Mouse (Mus musculus): ENCODE measurements at regions not wholly inside any gene's neighbourhood (a gene's known extent, or its start where the extent isn't known, plus 50 kb on each side); places are given as distances from the start of the nearest gene placed in this dataset.

DNA sequence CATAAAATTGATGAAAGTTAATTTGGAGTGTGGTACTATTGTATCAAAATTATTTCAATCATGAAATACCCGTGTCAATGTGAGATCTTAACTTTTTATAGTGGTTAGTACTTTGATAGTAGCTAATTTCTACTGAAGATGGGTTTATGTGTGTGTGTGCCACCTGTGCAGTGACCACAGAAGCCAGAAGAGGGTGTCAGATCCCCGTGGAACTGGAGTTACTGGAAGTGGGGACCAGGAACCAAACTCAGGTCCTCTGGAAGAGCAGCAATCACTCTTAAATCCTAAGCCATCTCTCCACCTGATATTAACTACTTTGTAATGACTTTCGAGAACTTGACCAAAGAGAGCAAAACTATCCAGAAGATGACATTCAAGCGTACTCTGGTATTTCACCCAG lies 517.4 kb downstream of the Defb40 start:
- WGBS: 66% methylated on average over 4 of the region's 4 CpGs
- H3K9ac ChIP-seq (ENCODE audit: low read length): no peak overlapping the region
- no peaks in the 10 kb centered on the region for H3K27me3 ChIP-seq (ENCODE audit: control insufficient read depth, insufficient read depth, low read length)
- H3K9me3 ChIP-seq (ENCODE audit: control insufficient read depth, low read length): no peaks in the 10 kb centered on the region
- no peak for ATAC-seq (ENCODE audit: insufficient number of reproducible peaks, insufficient read depth, low FRiP score, low read depth)
- no peak overlapping the region for H3K4me3 ChIP-seq (ENCODE audit: control insufficient read depth in 1 of 2, insufficient read depth in 1 of 2, low read depth in 1 of 2, low read length in 2 of 2)
- no peak overlapping the region for H3K27ac ChIP-seq (replicated peaks in 1 of 2; ENCODE audit: control insufficient read depth in 1 of 2, insufficient read depth in 1 of 2, low read depth in 2 of 2, low read length in 2 of 2)
- H3K4me1 ChIP-seq (ENCODE audit: control insufficient read depth in 2 of 2, insufficient read depth in 2 of 2, low read length in 2 of 2): no peaks in the 10 kb centered on the region
- H3K4me2 ChIP-seq (ENCODE audit: low read length): no peak overlapping the region
- no peaks in the 10 kb centered on the region for H3K36me3 ChIP-seq (ENCODE audit: control insufficient read depth, insufficient read depth, low read length)

DNA sequence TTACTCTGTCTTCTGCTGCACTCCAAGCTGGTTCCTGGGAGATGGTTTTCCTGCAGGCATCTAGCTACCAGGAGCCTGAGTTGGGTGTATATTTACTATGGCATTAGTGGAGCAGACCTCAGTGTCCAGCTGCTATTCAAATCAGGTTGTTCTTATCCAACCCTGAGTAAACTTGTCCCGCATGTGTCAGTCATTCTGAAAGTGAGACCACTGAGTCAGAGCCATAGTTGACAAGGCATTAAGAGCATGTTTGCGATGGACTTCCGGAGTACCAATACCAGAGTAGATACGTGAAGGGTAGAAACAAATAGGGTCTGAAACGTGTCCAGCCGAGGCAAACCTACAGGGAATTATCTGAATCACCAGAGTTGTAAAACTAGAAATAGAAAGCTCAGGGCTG lies 520.6 kb downstream of the Defb40 start:
- no peak overlapping the region for H3K4me3 ChIP-seq (ENCODE audit: control insufficient read depth in 1 of 2, insufficient read depth in 1 of 2, low read depth in 1 of 2, low read length in 2 of 2)
- H3K4me1 ChIP-seq (ENCODE audit: control insufficient read depth in 2 of 2, insufficient read depth in 2 of 2, low read length in 2 of 2): no peaks in the 10 kb centered on the region
- no peaks in the 10 kb centered on the region for H3K27me3 ChIP-seq (ENCODE audit: control insufficient read depth, insufficient read depth, low read length)
- WGBS: 84% methylated on average over 6 of the region's 6 CpGs
- H3K27ac ChIP-seq (replicated peaks in 1 of 2; ENCODE audit: control insufficient read depth in 1 of 2, insufficient read depth in 1 of 2, low read depth in 2 of 2, low read length in 2 of 2): no peak overlapping the region
- H3K36me3 ChIP-seq (ENCODE audit: control insufficient read depth, insufficient read depth, low read length): no peaks in the 10 kb centered on the region
- no peak overlapping the region for H3K9ac ChIP-seq (ENCODE audit: low read length)
- no peak overlapping the region for H3K4me2 ChIP-seq (ENCODE audit: low read length)
- 0 out of 2 replicates have a peak, but pooled peaks cover 3% of the 10 kb centered on the region for H3K9me3 ChIP-seq (ENCODE audit: control insufficient read depth, low read length)
- no peak for ATAC-seq (ENCODE audit: insufficient number of reproducible peaks, insufficient read depth, low FRiP score, low read depth)

DNA sequence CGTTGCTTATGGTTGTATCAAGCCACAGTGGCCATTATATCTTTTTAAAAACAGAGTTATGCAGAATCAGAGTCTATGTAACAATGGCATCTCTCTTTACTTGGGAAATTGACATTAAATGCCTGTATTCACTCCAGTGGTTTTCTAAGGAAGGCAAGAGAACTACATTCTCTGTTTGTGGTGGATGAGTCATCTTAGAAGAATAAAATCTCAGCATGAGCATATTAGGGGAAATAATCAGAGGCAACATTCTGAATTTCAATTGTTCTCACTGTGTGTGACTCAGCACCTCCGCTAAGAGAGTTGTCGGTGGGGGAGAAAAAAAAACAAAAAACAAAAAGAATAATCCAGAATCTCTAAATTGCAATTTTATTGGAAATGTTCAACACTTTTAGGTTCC lies 529.0 kb downstream of the Defb40 start:
- 81% methylated on average over 3 of the region's 3 CpGs for WGBS
- ATAC-seq (ENCODE audit: insufficient number of reproducible peaks, insufficient read depth, low FRiP score, low read depth): no peak
- H3K36me3 ChIP-seq (ENCODE audit: control insufficient read depth, insufficient read depth, low read length): no peaks in the 10 kb centered on the region
- H3K4me3 ChIP-seq (ENCODE audit: control insufficient read depth in 1 of 2, insufficient read depth in 1 of 2, low read depth in 1 of 2, low read length in 2 of 2): no peak overlapping the region
- H3K9me3 ChIP-seq (ENCODE audit: control insufficient read depth, low read length): no peaks in the 10 kb centered on the region
- no peak overlapping the region for H3K4me2 ChIP-seq (ENCODE audit: low read length)
- H3K27me3 ChIP-seq (ENCODE audit: control insufficient read depth, insufficient read depth, low read length): no peaks in the 10 kb centered on the region
- no peaks in the 10 kb centered on the region for H3K4me1 ChIP-seq (ENCODE audit: control insufficient read depth in 2 of 2, insufficient read depth in 2 of 2, low read length in 2 of 2)
- no peak overlapping the region for H3K9ac ChIP-seq (ENCODE audit: low read length)
- no peak overlapping the region for H3K27ac ChIP-seq (replicated peaks in 1 of 2; ENCODE audit: control insufficient read depth in 1 of 2, insufficient read depth in 1 of 2, low read depth in 2 of 2, low read length in 2 of 2)

DNA sequence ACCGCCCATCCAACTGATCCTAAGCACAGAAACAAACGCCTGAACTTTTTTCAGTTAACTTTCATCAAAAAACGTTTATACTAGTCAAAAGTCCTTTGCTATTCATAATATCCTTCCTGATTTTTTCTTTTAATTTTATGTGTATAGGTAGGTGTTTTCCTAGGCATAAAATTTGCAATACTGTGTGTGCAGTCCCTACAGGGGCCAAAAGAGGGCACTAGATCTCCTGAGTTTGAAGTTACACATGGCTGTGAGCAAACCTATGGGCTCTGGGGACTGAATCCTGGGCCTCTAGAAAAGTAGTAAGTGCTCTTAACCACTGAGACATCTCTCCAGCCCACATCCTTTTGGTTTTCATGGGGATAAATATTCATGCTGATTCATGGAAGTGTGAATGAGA lies 535.8 kb downstream of the Defb40 start:
- no peak for ATAC-seq (ENCODE audit: insufficient number of reproducible peaks, insufficient read depth, low FRiP score, low read depth)
- WGBS: 57% methylated on average over 3 of the region's 3 CpGs
- Histone ChIP-seq H3K4me2 (ENCODE audit: low read length) (no peak overlapping the region), H3K27me3 (ENCODE audit: control insufficient read depth, insufficient read depth, low read length) (no peaks in the 10 kb centered on the region), H3K9me3 (ENCODE audit: control insufficient read depth, low read length) (peaks cover 3% of the 10 kb centered on the region; the same call in 1 of the 2 replicates), H3K27ac (replicated peaks in 1 of 2; ENCODE audit: control insufficient read depth in 1 of 2, insufficient read depth in 1 of 2, low read depth in 2 of 2, low read length in 2 of 2) (no peak overlapping the region), H3K4me1 (ENCODE audit: control insufficient read depth in 2 of 2, insufficient read depth in 2 of 2, low read length in 2 of 2) (no peaks in the 10 kb centered on the region), H3K9ac (ENCODE audit: low read length) (no peak overlapping the region), H3K4me3 (ENCODE audit: control insufficient read depth in 1 of 2, insufficient read depth in 1 of 2, low read depth in 1 of 2, low read length in 2 of 2) (no peak overlapping the region), H3K36me3 (ENCODE audit: control insufficient read depth, insufficient read depth, low read length) (no peaks in the 10 kb centered on the region)

DNA sequence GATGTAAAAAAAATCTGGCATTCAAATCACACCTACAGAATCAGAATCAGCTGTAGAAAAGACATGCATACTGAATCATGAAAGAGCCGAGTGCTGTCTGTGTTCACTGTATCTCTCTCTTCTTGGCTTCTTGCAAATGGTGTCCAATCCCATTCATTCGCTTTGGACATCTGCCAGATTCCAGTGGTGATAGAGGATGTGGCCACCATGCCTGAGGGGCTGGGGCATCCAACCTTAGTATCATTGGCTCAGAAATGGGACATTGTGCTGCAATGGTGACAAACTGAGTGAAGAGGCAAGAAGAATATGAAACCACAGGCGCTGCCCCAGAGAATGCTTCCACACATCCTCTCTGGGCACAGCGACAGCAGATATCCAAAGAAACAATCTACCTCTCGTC lies 555.2 kb downstream of the Defb40 start:
- Histone ChIP-seq H3K9ac (ENCODE audit: low read length) (no peak overlapping the region), H3K4me3 (ENCODE audit: control insufficient read depth in 1 of 2, insufficient read depth in 1 of 2, low read depth in 1 of 2, low read length in 2 of 2) (no peak overlapping the region), H3K27me3 (ENCODE audit: control insufficient read depth, insufficient read depth, low read length) (no peaks in the 10 kb centered on the region), H3K9me3 (ENCODE audit: control insufficient read depth, low read length) (0 out of 2 replicates have a peak, but pooled peaks cover 3% of the 10 kb centered on the region), H3K4me1 (ENCODE audit: control insufficient read depth in 2 of 2, insufficient read depth in 2 of 2, low read length in 2 of 2) (no peaks in the 10 kb centered on the region), H3K27ac (replicated peaks in 1 of 2; ENCODE audit: control insufficient read depth in 1 of 2, insufficient read depth in 1 of 2, low read depth in 2 of 2, low read length in 2 of 2) (no peak overlapping the region), H3K4me2 (ENCODE audit: low read length) (no peak overlapping the region), H3K36me3 (ENCODE audit: control insufficient read depth, insufficient read depth, low read length) (no peaks in the 10 kb centered on the region)
- no peak for ATAC-seq (ENCODE audit: insufficient number of reproducible peaks, insufficient read depth, low FRiP score, low read depth)
- 71% methylated on average over 5 of the region's 5 CpGs for WGBS

DNA sequence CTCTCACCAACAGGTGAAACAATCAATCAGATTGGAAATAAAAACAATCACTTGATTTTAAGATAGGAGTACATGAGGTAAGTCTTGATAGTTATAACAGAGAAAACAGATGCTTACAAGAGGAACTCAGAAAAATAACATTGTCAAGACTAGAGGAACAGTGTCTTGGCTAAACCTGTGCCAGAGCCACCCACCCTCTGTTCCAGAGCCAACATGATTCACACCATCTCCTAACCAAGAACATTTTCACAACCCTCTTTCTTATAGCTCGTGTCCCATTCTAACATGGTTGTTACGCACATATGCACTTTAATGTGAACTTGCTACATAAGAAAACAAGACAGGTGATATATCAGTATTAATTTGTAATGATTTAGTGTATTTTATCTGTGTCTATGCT lies 565.6 kb downstream of the Defb40 start:
- no peak overlapping the region for H3K4me2 ChIP-seq (ENCODE audit: low read length)
- H3K36me3 ChIP-seq (ENCODE audit: control insufficient read depth, insufficient read depth, low read length): no peaks in the 10 kb centered on the region
- WGBS: 73% methylated on average over 2 of the region's 2 CpGs
- no peak overlapping the region for H3K4me3 ChIP-seq (ENCODE audit: control insufficient read depth in 1 of 2, insufficient read depth in 1 of 2, low read depth in 1 of 2, low read length in 2 of 2)
- no peaks in the 10 kb centered on the region for H3K9me3 ChIP-seq (ENCODE audit: control insufficient read depth, low read length)
- no peaks in the 10 kb centered on the region for H3K27me3 ChIP-seq (ENCODE audit: control insufficient read depth, insufficient read depth, low read length)
- no peak overlapping the region for H3K9ac ChIP-seq (ENCODE audit: low read length)
- H3K27ac ChIP-seq (replicated peaks in 1 of 2; ENCODE audit: control insufficient read depth in 1 of 2, insufficient read depth in 1 of 2, low read depth in 2 of 2, low read length in 2 of 2): no peak overlapping the region
- no peaks in the 10 kb centered on the region for H3K4me1 ChIP-seq (ENCODE audit: control insufficient read depth in 2 of 2, insufficient read depth in 2 of 2, low read length in 2 of 2)
- no peak for ATAC-seq (ENCODE audit: insufficient number of reproducible peaks, insufficient read depth, low FRiP score, low read depth)

DNA sequence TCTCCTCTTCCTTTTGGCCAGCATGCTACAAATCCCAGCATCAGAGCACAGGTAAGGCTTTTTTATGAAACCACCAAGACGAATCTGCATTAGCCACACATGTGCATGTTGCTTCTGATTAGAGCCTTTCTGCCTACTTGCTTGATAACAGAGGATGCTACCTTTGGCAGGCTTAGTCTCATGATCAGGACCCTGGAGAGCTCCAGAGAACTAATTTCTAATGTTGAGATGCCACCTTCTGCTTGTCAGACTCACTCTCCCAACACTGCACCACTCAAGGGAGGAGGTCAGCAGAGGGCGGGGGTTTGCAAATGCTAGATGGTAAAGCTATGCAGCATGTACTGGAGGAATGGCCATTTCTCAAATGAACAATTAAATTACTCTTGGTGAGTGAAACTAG lies 571.6 kb downstream of the Defb40 start:
- H3K36me3 ChIP-seq (ENCODE audit: control insufficient read depth, insufficient read depth, low read length): no peaks in the 10 kb centered on the region
- no peak overlapping the region for H3K4me3 ChIP-seq (ENCODE audit: control insufficient read depth in 1 of 2, insufficient read depth in 1 of 2, low read depth in 1 of 2, low read length in 2 of 2)
- no peak for ATAC-seq (ENCODE audit: insufficient number of reproducible peaks, insufficient read depth, low FRiP score, low read depth)
- H3K27ac ChIP-seq (replicated peaks in 1 of 2; ENCODE audit: control insufficient read depth in 1 of 2, insufficient read depth in 1 of 2, low read depth in 2 of 2, low read length in 2 of 2): no peak overlapping the region
- H3K4me2 ChIP-seq (ENCODE audit: low read length): no peak overlapping the region
- H3K4me1 ChIP-seq (ENCODE audit: control insufficient read depth in 2 of 2, insufficient read depth in 2 of 2, low read length in 2 of 2): no peaks in the 10 kb centered on the region
- H3K9me3 ChIP-seq (ENCODE audit: control insufficient read depth, low read length): no peaks in the 10 kb centered on the region
- no peak overlapping the region for H3K9ac ChIP-seq (ENCODE audit: low read length)
- WGBS: 46% methylated on average over 2 of the region's 2 CpGs
- H3K27me3 ChIP-seq (ENCODE audit: control insufficient read depth, insufficient read depth, low read length): no peaks in the 10 kb centered on the region

DNA sequence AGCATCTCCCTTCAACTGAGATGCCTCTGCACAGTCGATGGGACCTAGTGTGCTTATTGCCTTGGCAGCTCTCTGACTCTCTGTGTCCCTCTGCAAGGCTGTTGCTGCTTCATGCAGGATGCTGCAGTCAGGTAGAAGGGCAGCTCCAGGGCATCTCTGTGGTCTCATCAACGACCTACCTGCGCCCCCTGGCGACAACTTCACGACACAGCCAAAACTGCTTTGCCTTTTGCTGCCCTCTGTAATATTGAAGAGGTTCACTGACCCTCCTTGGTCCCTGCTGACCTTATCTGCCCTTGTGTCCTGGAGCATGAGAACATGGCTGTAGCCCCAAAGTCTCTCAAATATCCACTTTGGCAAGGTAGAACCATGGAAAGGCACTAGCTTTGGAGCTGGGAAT lies 589.7 kb downstream of the Defb40 start:
- no peak for ATAC-seq (ENCODE audit: insufficient number of reproducible peaks, insufficient read depth, low FRiP score, low read depth)
- Histone ChIP-seq H3K4me1 (ENCODE audit: control insufficient read depth in 2 of 2, insufficient read depth in 2 of 2, low read length in 2 of 2) (no peaks in the 10 kb centered on the region), H3K36me3 (ENCODE audit: control insufficient read depth, insufficient read depth, low read length) (no peaks in the 10 kb centered on the region), H3K27ac (replicated peaks in 1 of 2; ENCODE audit: control insufficient read depth in 1 of 2, insufficient read depth in 1 of 2, low read depth in 2 of 2, low read length in 2 of 2) (no peak overlapping the region), H3K4me3 (ENCODE audit: control insufficient read depth in 1 of 2, insufficient read depth in 1 of 2, low read depth in 1 of 2, low read length in 2 of 2) (no peak overlapping the region), H3K4me2 (ENCODE audit: low read length) (no peak overlapping the region), H3K9ac (ENCODE audit: low read length) (no peak overlapping the region), H3K27me3 (ENCODE audit: control insufficient read depth, insufficient read depth, low read length) (no peaks in the 10 kb centered on the region), H3K9me3 (ENCODE audit: control insufficient read depth, low read length) (no peaks in the 10 kb centered on the region)
- 3% methylated on average over 5 of the region's 5 CpGs for WGBS
